Mouse (Mus musculus): ENCODE measurements around the gene Ccdc80. TPM values are rescaled to one million over a fixed set of nuclear protein-coding genes. Genes with fewer than 3 reads are reported as not detected.
A peak's percentile ranks its signal among the peaks of the same experiment; 100 is the strongest.

Gene Ccdc80
- polyA plus RNA-seq (2012; ENCODE audit: insufficient read depth, insufficient read length, low replicate concordance, missing spikeins): not detected in 2 replicates

GRCm38 (mm10) chr16:45093137-45093731 lies at the start of gene Ccdc80:
Gene Ccdc80 (plus strand): TSS chr16:45093402.
- Histone ChIP-seq H3K4me1 (ENCODE audit: control insufficient read depth, insufficient read depth, low read length) (peaks cover 7% of the 10 kb centered on the region; the same call in 1 of the 2 replicates), H3K4me3 (ENCODE audit: insufficient read depth, low read depth, low read length) (peak within 1 kb of the TSS; percentile 3; the same call in 1 of the 2 replicates), H3K27ac (ENCODE audit: insufficient read depth, low read depth, low read length) (no peak within 1 kb of the TSS)
- 17% methylated on average over 6 of the region's 6 CpGs for WGBS
- TF ChIP-seq POLR2A (IDR thresholded peaks at IDR 0.05; ENCODE audit: insufficient read depth, low read depth, low read length) (no peak), CTCF (IDR thresholded peaks at IDR 0.05; ENCODE audit: insufficient read depth, low read depth, low read length) (no peak)

- 25% methylated on average over 3 of the region's 3 CpGs for WGBS
- no peak overlapping the region for H3K4me3 ChIP-seq (ENCODE audit: insufficient read depth, low read depth, low read length)
- TF ChIP-seq POLR2A (IDR thresholded peaks at IDR 0.05; ENCODE audit: insufficient read depth, low read depth, low read length): no peak
- TF ChIP-seq CTCF (IDR thresholded peaks at IDR 0.05; ENCODE audit: insufficient read depth, low read depth, low read length): no peak
- H3K27ac ChIP-seq (ENCODE audit: insufficient read depth, low read depth, low read length): no peak overlapping the region
- no peaks in the 10 kb centered on the region for H3K4me1 ChIP-seq (ENCODE audit: control insufficient read depth, insufficient read depth, low read length)
Measured at GRCm38 (mm10) chr16:45044844-45045243, 48.4 kb upstream of the Ccdc80 start.

GRCm38 (mm10) chr16:45057222-45057621 lies 36.0 kb upstream of the Ccdc80 start:
- H3K27ac ChIP-seq (ENCODE audit: insufficient read depth, low read depth, low read length): no peak overlapping the region
- 95% methylated on average over 7 of the region's 7 CpGs for WGBS
- H3K4me3 ChIP-seq (ENCODE audit: insufficient read depth, low read depth, low read length): no peak overlapping the region
- no peaks in the 10 kb centered on the region for H3K4me1 ChIP-seq (ENCODE audit: control insufficient read depth, insufficient read depth, low read length)
- no peak for TF ChIP-seq POLR2A (IDR thresholded peaks at IDR 0.05; ENCODE audit: insufficient read depth, low read depth, low read length)
- no peak for TF ChIP-seq CTCF (IDR thresholded peaks at IDR 0.05; ENCODE audit: insufficient read depth, low read depth, low read length)

- Histone ChIP-seq H3K27ac (ENCODE audit: insufficient read depth, low read depth, low read length) (no peak overlapping the region), H3K4me3 (ENCODE audit: insufficient read depth, low read depth, low read length) (no peak overlapping the region), H3K4me1 (ENCODE audit: control insufficient read depth, insufficient read depth, low read length) (no peaks in the 10 kb centered on the region)
- TF ChIP-seq POLR2A (IDR thresholded peaks at IDR 0.05; ENCODE audit: insufficient read depth, low read depth, low read length) (no peak), CTCF (IDR thresholded peaks at IDR 0.05; ENCODE audit: insufficient read depth, low read depth, low read length) (no peak)
- WGBS: 80% methylated on average over 4 of the region's 4 CpGs
Measured at GRCm38 (mm10) chr16:45057922-45058321, 35.3 kb upstream of the Ccdc80 start.

- Histone ChIP-seq H3K4me1 (ENCODE audit: control insufficient read depth, insufficient read depth, low read length) (no peaks in the 10 kb centered on the region), H3K27ac (ENCODE audit: insufficient read depth, low read depth, low read length) (no peak overlapping the region), H3K4me3 (ENCODE audit: insufficient read depth, low read depth, low read length) (no peak overlapping the region)
- TF ChIP-seq POLR2A (IDR thresholded peaks at IDR 0.05; ENCODE audit: insufficient read depth, low read depth, low read length): no peak
- no peak for TF ChIP-seq CTCF (IDR thresholded peaks at IDR 0.05; ENCODE audit: insufficient read depth, low read depth, low read length)
- WGBS: 66% methylated on average over 3 of the region's 3 CpGs
Measured at GRCm38 (mm10) chr16:45061140-45061539, 32.1 kb upstream of the Ccdc80 start.

- H3K27ac ChIP-seq (ENCODE audit: insufficient read depth, low read depth, low read length): no peak overlapping the region
- no peaks in the 10 kb centered on the region for H3K4me1 ChIP-seq (ENCODE audit: control insufficient read depth, insufficient read depth, low read length)
- no peak overlapping the region for H3K4me3 ChIP-seq (ENCODE audit: insufficient read depth, low read depth, low read length)
- TF ChIP-seq CTCF (IDR thresholded peaks at IDR 0.05; ENCODE audit: insufficient read depth, low read depth, low read length): no peak
- TF ChIP-seq POLR2A (IDR thresholded peaks at IDR 0.05; ENCODE audit: insufficient read depth, low read depth, low read length): no peak
- 77% methylated on average over 8 of the region's 8 CpGs for WGBS
Measured at GRCm38 (mm10) chr16:45070383-45071083, 22.7 kb upstream of the Ccdc80 start.

- no peaks in the 10 kb centered on the region for H3K4me1 ChIP-seq (ENCODE audit: control insufficient read depth, insufficient read depth, low read length)
- H3K4me3 ChIP-seq (ENCODE audit: insufficient read depth, low read depth, low read length): no peak overlapping the region
- 86% methylated on average over 2 of the region's 2 CpGs for WGBS
- TF ChIP-seq POLR2A (IDR thresholded peaks at IDR 0.05; ENCODE audit: insufficient read depth, low read depth, low read length) (no peak), CTCF (IDR thresholded peaks at IDR 0.05; ENCODE audit: insufficient read depth, low read depth, low read length) (no peak)
- H3K27ac ChIP-seq (ENCODE audit: insufficient read depth, low read depth, low read length): no peak overlapping the region
Measured at GRCm38 (mm10) chr16:45071424-45071823, 21.8 kb upstream of the Ccdc80 start.

GRCm38 (mm10) chr16:45077517-45078080 lies 15.6 kb upstream of the Ccdc80 start:
- no peak for TF ChIP-seq POLR2A (IDR thresholded peaks at IDR 0.05; ENCODE audit: insufficient read depth, low read depth, low read length)
- TF ChIP-seq CTCF (IDR thresholded peaks at IDR 0.05; ENCODE audit: insufficient read depth, low read depth, low read length): no peak
- no peak overlapping the region for H3K4me3 ChIP-seq (ENCODE audit: insufficient read depth, low read depth, low read length)
- no peaks in the 10 kb centered on the region for H3K4me1 ChIP-seq (ENCODE audit: control insufficient read depth, insufficient read depth, low read length)
- no peak overlapping the region for H3K27ac ChIP-seq (ENCODE audit: insufficient read depth, low read depth, low read length)
- WGBS: 86% methylated on average over 6 of the region's 6 CpGs

GRCm38 (mm10) chr16:45079322-45079721 lies 13.9 kb upstream of the Ccdc80 start:
- Histone ChIP-seq H3K4me1 (ENCODE audit: control insufficient read depth, insufficient read depth, low read length) (no peaks in the 10 kb centered on the region), H3K4me3 (ENCODE audit: insufficient read depth, low read depth, low read length) (no peak overlapping the region), H3K27ac (ENCODE audit: insufficient read depth, low read depth, low read length) (no peak overlapping the region)
- TF ChIP-seq CTCF (IDR thresholded peaks at IDR 0.05; ENCODE audit: insufficient read depth, low read depth, low read length) (no peak), POLR2A (IDR thresholded peaks at IDR 0.05; ENCODE audit: insufficient read depth, low read depth, low read length) (no peak)
- 73% methylated on average over 2 of the region's 2 CpGs for WGBS
